Comparison of ENCODE assay signal across 9 mouse cellular contexts in genomic region chr1:131566056-131566455, GRCm38 (mm10). TPM values are rescaled to one million over a fixed set of nuclear protein-coding genes. Genes with fewer than 3 reads are reported as not detected.
DNase-seq lines count a peak whose midpoint lies in the region; ATAC-seq and TF ChIP-seq lines count a peak whose summit lies in the region.
"Not testable (repeated sequence)": the region's sequence is repeated elsewhere in the genome, so short reads cannot be mapped to it uniquely, and the experiment has no call there.
"Had no signal": no experiment of that assay in that cellular context is flagged by ENCODE, and none has a peak within 500 bp of the region (broad histone marks: within the 10 kb centered on the region; RNA-seq: fewer than 3 reads in every experiment).

No protein-coding gene starts in this region.

- not testable (repeated sequence) for H3K9me3 ChIP-seq in G1E (replicated peaks); forebrain, embryonic 11.5 days (ENCODE audit: control insufficient read depth, low read length)

- not testable (repeated sequence) for H3K4me2 ChIP-seq in forebrain, embryonic 11.5 days (ENCODE audit: low read depth, low read length, severe bottlenecking)

- peaks cover 70% of the 10 kb centered on the region for H3K4me1 ChIP-seq in G1E (ENCODE audit: insufficient read depth, low read depth, low read length)
- H3K4me1 ChIP-seq in forebrain, embryonic 11.5 days (replicated peaks; ENCODE audit: control insufficient read depth, insufficient read depth, low read length) = not testable (repeated sequence)

- H3K27ac ChIP-seq in forebrain, embryonic 11.5 days (ENCODE audit: low read depth, low read length) = not testable (repeated sequence)

- not testable (repeated sequence) for H3K27me3 ChIP-seq in G1E (ENCODE audit: insufficient read depth, low read length); forebrain, embryonic 11.5 days (ENCODE audit: control insufficient read depth, insufficient read depth, low read length)

- not testable (repeated sequence) for H3K36me3 ChIP-seq in G1E (replicated peaks); forebrain, embryonic 11.5 days (ENCODE audit: control insufficient read depth, insufficient read depth, low read length)

- DNase-seq in G1E (ENCODE audit: low spot score) = not testable (repeated sequence)
- peak; percentile 20 for DNase-seq in c-Kit-positive CD71-positive TER-119-negative erythroid progenitor cells, embryonic 14.5 days (ENCODE audit: low read depth)
- peak; percentile 58 for DNase-seq in forebrain, embryonic 11.5 days (ENCODE audit: low spot score)
- DNase-seq in left cerebral cortex, postnatal 4 days = peak; percentile 52
- peak; percentile 34 for DNase-seq in retina, embryonic 14.5 days (ENCODE audit: low spot score)

- intact Hi-C loops in left cerebral cortex, postnatal 4 days (cut with DNase I) = not testable (repeated sequence)

- not testable (repeated sequence) for H3K9ac ChIP-seq in forebrain, embryonic 11.5 days (ENCODE audit: low read length)

- WGBS in forebrain, embryonic 11.5 days = 34% methylated on average over 11 of the region's 11 CpGs

- TF ChIP-seq CTCF in G1E (IDR thresholded peaks at IDR 0.05; ENCODE audit: low read depth, low read length) = peak; percentile 25; the same call in 1 of the 2 replicates

- H3K4me3 ChIP-seq in G1E (ENCODE audit: low read depth, low read length); forebrain, embryonic 11.5 days (ENCODE audit: low read depth, low read length): not testable (repeated sequence)

- not testable (repeated sequence) for ATAC-seq in G1E (ENCODE audit: extremely low read depth, insufficient number of reproducible peaks, low FRiP score, poor library complexity, severe bottlenecking)
- ATAC-seq in forebrain, embryonic 11.5 days (replicated peaks; ENCODE audit: low FRiP score) = peak; percentile 60
- peak; percentile 37 to 39; a peak in 1 of 4 replicates for ATAC-seq in hematopoietic stem cell, adult 5-6 weeks (replicated peaks in 1 of 2; ENCODE audit: insufficient read depth in 1 of 2, low FRiP score in 2 of 2, low TSS enrichment in 1 of 2, low read depth in 1 of 2, poor library complexity in 2 of 2, severe bottlenecking in 2 of 2)
- 0 out of 2 replicates have a peak, but pooled peaks have one; percentile 30 for ATAC-seq in megakaryocyte, adult 5-6 weeks (ENCODE audit: poor library complexity, severe bottlenecking)

RNA-seq across cellular contexts. Expression of gene Avpr1b, which starts 33.0 kb away (rescaled TPM):
- total RNA-seq in G1E (2014; fragmentation: Nextera tagmentation) = not detected in 2 replicates
- 0.17 and 0.33 TPM in 2 replicates for total RNA-seq in G1E (2017)
- polyA plus RNA-seq in G1E (2012) = not detected in 2 replicates
- 0.09 TPM in 1 of 2 replicates, not detected in the other for polyA plus RNA-seq in forebrain, embryonic 11.5 days (2014; fragmentation: Nextera tagmentation; extraction: Ambion mirVana)
- not detected in 2 replicates for total RNA-seq in hematopoietic stem cell, adult 5-6 weeks (2017)
- total RNA-seq in left cerebral cortex, postnatal 4 days (2021) = not detected
- total RNA-seq in megakaryocyte, adult 5-6 weeks (2015) = not detected in 2 replicates
- not detected in 2 replicates for total RNA-seq in megakaryocyte, adult 5-6 weeks (2017)
- total RNA-seq: liver, adult 2 months had no signal
- polyA plus RNA-seq: liver, adult 2 months; neural tube, embryonic 14.5 days had no signal

RNA-seq across cellular contexts. Expression of gene Fam72a, which starts 38.4 kb away (rescaled TPM):
- total RNA-seq in G1E (2014; fragmentation: Nextera tagmentation) (9.0 and 10.8 TPM in 2 replicates), G1E (2017) (6.2 and 6.5 TPM in 2 replicates)
- 2.6 and 3.2 TPM in 2 replicates for polyA plus RNA-seq in G1E (2012)
- polyA plus RNA-seq in forebrain, embryonic 11.5 days (2014; fragmentation: Nextera tagmentation; extraction: Ambion mirVana) = 5.6 and 5.9 TPM in 2 replicates
- total RNA-seq in hematopoietic stem cell, adult 5-6 weeks (2017) = 2.0 and 3.1 TPM in 2 replicates
- total RNA-seq in left cerebral cortex, postnatal 4 days (2021) = 1 to 10 TPM; 1.2 TPM
- total RNA-seq in megakaryocyte, adult 5-6 weeks (2015) = 6.6 and 7.0 TPM in 2 replicates
- 2.8 and 5.2 TPM in 2 replicates for total RNA-seq in megakaryocyte, adult 5-6 weeks (2017)

RNA-seq across cellular contexts. Expression of gene Srgap2, which starts 38.9 kb away (rescaled TPM):
- 129 and 135 TPM in 2 replicates for total RNA-seq in G1E (2014; fragmentation: Nextera tagmentation)
- 25.2 and 27.9 TPM in 2 replicates for total RNA-seq in G1E (2017)
- polyA plus RNA-seq in G1E (2012) = 21.0 and 32.5 TPM in 2 replicates
- 19.4 and 24.8 TPM in 2 replicates for polyA plus RNA-seq in forebrain, embryonic 11.5 days (2014; fragmentation: Nextera tagmentation; extraction: Ambion mirVana)
- 15.6 and 18.3 TPM in 2 replicates for total RNA-seq in hematopoietic stem cell, adult 5-6 weeks (2017)
- total RNA-seq in left cerebral cortex, postnatal 4 days (2021) = 100 to 1,000 TPM; 175 to 199 TPM
- 57.5 and 67.8 TPM in 2 replicates for total RNA-seq in megakaryocyte, adult 5-6 weeks (2015)
- total RNA-seq in megakaryocyte, adult 5-6 weeks (2017) = 25.7 and 43.9 TPM in 2 replicates
